Mouse (Mus musculus): ENCODE results near the gene Arvcf. TPM values are rescaled to one million over a fixed set of nuclear protein-coding genes. Genes with fewer than 3 reads are reported as not detected.

Arvcf gene
- polyA plus RNA-seq, 1 experiment from 2014 or later, result 81.3 TPM

DNA sequence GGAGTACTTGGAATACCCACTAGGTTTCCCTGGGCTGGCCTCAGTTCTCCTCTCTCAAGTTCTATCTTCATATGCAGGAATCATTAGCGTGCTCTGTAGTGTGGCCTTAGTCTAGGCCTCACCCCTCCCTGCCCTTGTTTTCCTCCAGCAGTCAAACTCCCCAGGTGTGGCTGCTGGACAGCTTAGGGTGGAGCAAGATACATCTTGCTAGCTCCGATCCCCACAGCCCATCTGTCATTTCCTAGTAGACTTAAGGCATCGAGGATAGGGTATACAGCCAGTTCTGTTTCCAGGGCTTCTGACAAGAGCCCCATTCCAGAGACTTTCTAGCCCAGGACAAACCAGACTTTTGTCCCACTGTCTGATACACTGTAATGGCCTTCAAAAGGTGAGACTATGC is 43.7 kb downstream of the Arvcf start:
- Histone ChIP-seq H3K27ac (replicated peaks) (peak overlapping the region; percentile 84), H3K4me1 (replicated peaks) (peaks cover 77% of the 10 kb centered on the region)

GRCm38 (mm10) chr16:18392469-18393426 is 44.8 kb downstream of the Arvcf start:
- 1% methylated on average over 59 of the region's 63 CpGs for WGBS
- H3K4me1 ChIP-seq (replicated peaks), result peaks cover 74% of the 10 kb centered on the region
- peak; percentile 80 for ATAC-seq (ENCODE audit: low FRiP score, low read depth)
- peak overlapping the region; percentile 69 for H3K4me3 ChIP-seq
- peaks cover 8% of the 10 kb centered on the region for H3K36me3 ChIP-seq
- H3K27ac ChIP-seq (replicated peaks), result peak overlapping the region; percentile 84
- H3K27me3 ChIP-seq, result no peaks in the 10 kb centered on the region
- no peaks in the 10 kb centered on the region for H3K9me3 ChIP-seq
- peak overlapping the region; percentile 83 for H3K9ac ChIP-seq
- peak overlapping the region; percentile 91 for H3K4me2 ChIP-seq

More for the DNA sequence above, 43.7 kb downstream of the Arvcf start:
- 89% methylated on average over 3 of the region's 3 CpGs for WGBS
- Histone ChIP-seq H3K36me3 (no peaks in the 10 kb centered on the region), H3K27me3 (no peaks in the 10 kb centered on the region), H3K4me3 (no peak overlapping the region), H3K9ac (no peak overlapping the region), H3K9me3 (no peaks in the 10 kb centered on the region), H3K4me2 (peak overlapping the region; percentile 91)
- no peak for ATAC-seq (ENCODE audit: low FRiP score, low read depth)

GRCm38 (mm10) chr16:18393595-18393994 is 45.6 kb downstream of the Arvcf start:
- peaks cover 16% of the 10 kb centered on the region for H3K36me3 ChIP-seq
- H3K4me1 ChIP-seq (replicated peaks), result peaks cover 66% of the 10 kb centered on the region
- H3K9me3 ChIP-seq, result no peaks in the 10 kb centered on the region
- peak overlapping the region; percentile 83 for H3K9ac ChIP-seq
- peak; percentile 1; the same call in 1 of the 2 replicates for ATAC-seq (ENCODE audit: low FRiP score, low read depth)
- no peaks in the 10 kb centered on the region for H3K27me3 ChIP-seq
- peak overlapping the region; percentile 69 for H3K4me3 ChIP-seq
- WGBS, result 44% methylated on average over 5 of the region's 5 CpGs
- H3K4me2 ChIP-seq, result peak overlapping the region; percentile 91
- H3K27ac ChIP-seq (replicated peaks), result peak overlapping the region; percentile 84

GRCm38 (mm10) chr16:18394056-18394455 is 46.1 kb downstream of the Arvcf start:
- peak overlapping the region; percentile 91 for H3K4me2 ChIP-seq
- no peak overlapping the region for H3K27ac ChIP-seq (replicated peaks)
- no peak for ATAC-seq (ENCODE audit: low FRiP score, low read depth)
- WGBS, result 59% methylated on average over 3 of the region's 3 CpGs
- peaks cover 61% of the 10 kb centered on the region for H3K4me1 ChIP-seq (replicated peaks)
- H3K9ac ChIP-seq, result 0 out of 2 replicates have a peak overlapping the region, but pooled peaks have one; percentile 83
- H3K27me3 ChIP-seq, result no peaks in the 10 kb centered on the region
- peaks cover 21% of the 10 kb centered on the region for H3K36me3 ChIP-seq
- peak overlapping the region; percentile 69 for H3K4me3 ChIP-seq
- no peaks in the 10 kb centered on the region for H3K9me3 ChIP-seq

GRCm38 (mm10) chr16:18394777-18395619 is 47.0 kb downstream of the Arvcf start:
- peak overlapping the region; percentile 91 for H3K4me2 ChIP-seq
- no peak for ATAC-seq (ENCODE audit: low FRiP score, low read depth)
- no peak overlapping the region for H3K4me3 ChIP-seq
- peak overlapping the region; percentile 65 for H3K27ac ChIP-seq (replicated peaks)
- WGBS, result 11% methylated on average over 11 of the region's 11 CpGs
- H3K9ac ChIP-seq, result no peak overlapping the region; the same call in 1 of the 2 replicates
- H3K4me1 ChIP-seq (replicated peaks), result peaks cover 65% of the 10 kb centered on the region
- peaks cover 22% of the 10 kb centered on the region for H3K36me3 ChIP-seq
- no peaks in the 10 kb centered on the region for H3K27me3 ChIP-seq
- H3K9me3 ChIP-seq, result no peaks in the 10 kb centered on the region

DNA sequence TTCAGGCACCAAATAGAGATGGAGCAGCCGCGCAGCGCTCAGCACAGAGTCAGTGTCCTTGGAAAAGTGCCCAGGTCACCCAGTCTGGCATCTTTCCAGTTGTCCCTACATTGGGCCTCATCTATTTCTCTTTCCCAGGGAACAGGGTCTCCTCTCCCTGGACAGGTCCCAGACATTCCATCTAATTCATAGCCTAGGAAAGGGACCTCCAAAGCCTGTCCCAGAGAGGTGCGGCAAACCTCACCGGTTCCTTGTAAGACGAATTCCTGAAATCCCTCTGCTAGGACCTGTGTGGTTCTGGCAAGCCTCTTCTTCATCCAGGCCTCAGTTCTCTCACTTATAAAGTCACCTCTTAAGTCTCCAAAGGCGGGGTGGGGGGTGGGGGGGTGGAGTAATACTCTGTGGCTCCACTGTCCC is 47.6 kb downstream of the Arvcf start:
- Histone ChIP-seq H3K27ac (replicated peaks) (peak overlapping the region; percentile 78), H3K4me1 (replicated peaks) (peaks cover 71% of the 10 kb centered on the region), H3K36me3 (peaks cover 27% of the 10 kb centered on the region), H3K4me3 (no peak overlapping the region), H3K9ac (no peak overlapping the region), H3K9me3 (no peaks in the 10 kb centered on the region), H3K27me3 (no peaks in the 10 kb centered on the region), H3K4me2 (0 out of 2 replicates have a peak overlapping the region, but pooled peaks have one; percentile 18)
- WGBS, result 14% methylated on average over 6 of the region's 7 CpGs
- ATAC-seq (ENCODE audit: low FRiP score, low read depth), result no peak

DNA sequence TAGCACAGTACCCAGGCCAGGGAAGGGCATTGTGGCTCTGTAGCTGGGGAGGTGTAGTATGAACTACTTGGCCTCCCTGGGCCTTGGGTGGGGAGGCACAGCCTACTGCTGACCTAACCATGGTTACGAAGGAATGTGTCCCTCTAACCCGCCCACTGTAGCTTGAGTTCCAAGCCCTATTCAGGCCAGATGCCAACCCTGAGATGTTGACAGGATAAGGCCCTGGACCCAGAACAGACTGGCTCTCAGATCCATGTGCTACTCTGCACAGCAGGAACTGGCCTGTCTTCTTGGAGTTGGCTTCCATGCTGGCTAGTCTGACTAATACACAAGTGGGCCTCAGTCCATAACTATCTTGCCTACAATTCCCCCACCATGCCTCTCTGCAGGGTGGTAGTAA is 48.2 kb downstream of the Arvcf start:
- Histone ChIP-seq H3K27ac (replicated peaks) (peak overlapping the region; percentile 78), H3K4me2 (0 out of 2 replicates have a peak overlapping the region, but pooled peaks have one; percentile 18), H3K27me3 (no peaks in the 10 kb centered on the region), H3K9ac (no peak overlapping the region), H3K4me3 (no peak overlapping the region), H3K36me3 (peaks cover 28% of the 10 kb centered on the region), H3K4me1 (replicated peaks) (peaks cover 77% of the 10 kb centered on the region), H3K9me3 (no peaks in the 10 kb centered on the region)
- ATAC-seq (ENCODE audit: low FRiP score, low read depth), result peak; percentile 2; the same call in 1 of the 2 replicates
- WGBS, result 58% methylated on average over 2 of the region's 2 CpGs

DNA sequence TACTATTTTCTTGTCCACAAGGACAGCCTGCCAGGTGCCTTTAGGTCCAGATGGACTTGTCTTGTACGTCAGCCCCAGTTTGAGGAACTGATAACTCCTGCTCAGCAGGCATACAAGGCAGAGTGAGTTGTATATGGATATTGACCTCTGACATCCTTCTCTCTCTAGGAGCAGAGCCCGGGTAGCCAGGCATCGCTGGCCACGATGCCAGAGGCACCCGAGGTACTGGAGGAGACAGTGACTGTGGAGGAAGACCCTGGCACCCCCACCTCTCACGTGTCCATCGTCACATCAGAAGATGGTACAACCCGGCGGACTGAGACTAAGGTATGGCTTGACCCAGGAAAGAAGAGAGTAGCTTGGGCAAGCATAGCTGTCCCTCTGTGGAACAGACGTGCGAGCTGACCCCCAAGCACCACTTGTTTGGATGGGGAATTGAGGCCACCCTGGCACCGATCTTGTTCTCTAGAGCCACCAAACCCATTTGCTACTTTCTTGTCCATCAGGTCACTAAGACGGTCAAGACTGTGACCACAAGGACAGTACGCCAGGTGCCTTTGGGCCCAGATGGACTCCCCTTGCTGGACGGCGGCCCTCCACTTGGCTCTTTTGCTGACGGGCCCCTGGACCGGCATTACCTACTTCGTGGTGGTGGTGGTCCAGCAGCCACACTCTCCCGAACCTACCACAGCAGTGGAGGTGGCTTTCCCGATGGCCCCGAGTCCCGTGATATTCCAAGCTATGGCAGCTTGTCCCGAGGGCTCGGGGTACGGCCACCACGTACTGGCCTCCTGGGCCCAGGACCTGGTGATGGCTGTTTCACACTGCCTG is 49.0 kb downstream of the Arvcf start:
- 96% methylated on average over 27 of the region's 27 CpGs for WGBS
- H3K4me2 ChIP-seq, result no peak overlapping the region
- H3K27ac ChIP-seq (replicated peaks), result peak overlapping the region; percentile 78
- no peaks in the 10 kb centered on the region for H3K9me3 ChIP-seq
- no peak overlapping the region for H3K9ac ChIP-seq
- no peak for ATAC-seq (ENCODE audit: low FRiP score, low read depth)
- peaks cover 36% of the 10 kb centered on the region for H3K36me3 ChIP-seq
- H3K4me3 ChIP-seq, result no peak overlapping the region
- H3K27me3 ChIP-seq, result no peaks in the 10 kb centered on the region
- peaks cover 81% of the 10 kb centered on the region for H3K4me1 ChIP-seq (replicated peaks)

GRCm38 (mm10) chr16:18400028-18400427 is 52.0 kb downstream of the Arvcf start:
- Histone ChIP-seq H3K36me3 (peaks cover 60% of the 10 kb centered on the region), H3K27ac (replicated peaks) (peak overlapping the region; percentile 69), H3K4me3 (no peak overlapping the region), H3K4me1 (replicated peaks) (peaks cover 51% of the 10 kb centered on the region), H3K9me3 (no peaks in the 10 kb centered on the region), H3K9ac (no peak overlapping the region), H3K4me2 (peak overlapping the region; percentile 11; the same call in 1 of the 2 replicates), H3K27me3 (no peaks in the 10 kb centered on the region)
- no peak for ATAC-seq (ENCODE audit: low FRiP score, low read depth)
- 35% methylated on average over 9 of the region's 9 CpGs for WGBS

GRCm38 (mm10) chr16:18400472-18401216 is 52.7 kb downstream of the Arvcf start:
- H3K9me3 ChIP-seq, result no peaks in the 10 kb centered on the region
- 15% methylated on average over 7 of the region's 7 CpGs for WGBS
- no peak overlapping the region for H3K9ac ChIP-seq
- H3K27me3 ChIP-seq, result no peaks in the 10 kb centered on the region
- H3K27ac ChIP-seq (replicated peaks), result peak overlapping the region; percentile 69
- peaks cover 45% of the 10 kb centered on the region for H3K4me1 ChIP-seq (replicated peaks)
- no peak overlapping the region for H3K4me3 ChIP-seq
- H3K4me2 ChIP-seq, result peak overlapping the region; percentile 11
- peaks cover 65% of the 10 kb centered on the region for H3K36me3 ChIP-seq
- ATAC-seq (ENCODE audit: low FRiP score, low read depth), result peak; percentile 82
